Mouse (Mus musculus): Measurements from ENCODE around the gene Tmprss15. TPM values are rescaled to one million over a fixed set of nuclear protein-coding genes. Genes with fewer than 3 reads are reported as not detected.
A peak's percentile ranks its signal among the peaks of the same experiment; 100 is the strongest.

Gene Tmprss15
- polyA plus RNA-seq, 1 experiment from 2014 or later: not detected

GRCm38 (mm10) chr16:78934298-78934697 lies 156.6 kb downstream of the Tmprss15 start:
- no peaks in the 10 kb centered on the region for H3K27me3 ChIP-seq (ENCODE audit: control insufficient read depth, insufficient read depth, low read length)
- H3K27ac ChIP-seq (ENCODE audit: low read depth, low read length): no peak overlapping the region
- H3K4me1 ChIP-seq (ENCODE audit: control insufficient read depth, insufficient read depth, low read length): 0 out of 2 replicates have a peak, but pooled peaks cover 5% of the 10 kb centered on the region
- H3K9me3 ChIP-seq (ENCODE audit: control insufficient read depth, low read length): no peaks in the 10 kb centered on the region
- 87% methylated on average over 2 of the region's 2 CpGs for WGBS
- no peaks in the 10 kb centered on the region for H3K36me3 ChIP-seq (ENCODE audit: control insufficient read depth, insufficient read depth, low read length)
- H3K9ac ChIP-seq (replicated peaks; ENCODE audit: low read depth, low read length): no peak overlapping the region
- ATAC-seq (ENCODE audit: low read depth): no peak
- H3K4me2 ChIP-seq (ENCODE audit: low read depth, low read length): no peak overlapping the region
- H3K4me3 ChIP-seq (ENCODE audit: low read depth, low read length): no peak overlapping the region

GRCm38 (mm10) chr16:78931287-78932025 lies 159.4 kb downstream of the Tmprss15 start:
- H3K27me3 ChIP-seq (ENCODE audit: control insufficient read depth, insufficient read depth, low read length): no peaks in the 10 kb centered on the region
- peak; percentile 65 for ATAC-seq (ENCODE audit: low read depth)
- WGBS: 14% methylated on average over 16 of the region's 16 CpGs
- H3K4me1 ChIP-seq (ENCODE audit: control insufficient read depth, insufficient read depth, low read length): 0 out of 2 replicates have a peak, but pooled peaks cover 5% of the 10 kb centered on the region
- H3K4me3 ChIP-seq (ENCODE audit: low read depth, low read length): peak overlapping the region; percentile 47
- H3K9me3 ChIP-seq (ENCODE audit: control insufficient read depth, low read length): no peaks in the 10 kb centered on the region
- peak overlapping the region; percentile 52 for H3K9ac ChIP-seq (replicated peaks; ENCODE audit: low read depth, low read length)
- no peaks in the 10 kb centered on the region for H3K36me3 ChIP-seq (ENCODE audit: control insufficient read depth, insufficient read depth, low read length)
- H3K27ac ChIP-seq (ENCODE audit: low read depth, low read length): no peak overlapping the region
- peak overlapping the region; percentile 76 for H3K4me2 ChIP-seq (ENCODE audit: low read depth, low read length)

- Histone ChIP-seq H3K4me1 (ENCODE audit: control insufficient read depth, insufficient read depth, low read length) (0 out of 2 replicates have a peak, but pooled peaks cover 5% of the 10 kb centered on the region), H3K4me2 (ENCODE audit: low read depth, low read length) (peak within 1 kb of the TSS; percentile 76), H3K27ac (ENCODE audit: low read depth, low read length) (no peak within 1 kb of the TSS), H3K9ac (replicated peaks; ENCODE audit: low read depth, low read length) (peak within 1 kb of the TSS; percentile 52), H3K9me3 (ENCODE audit: control insufficient read depth, low read length) (no peaks in the 10 kb centered on the region), H3K27me3 (ENCODE audit: control insufficient read depth, insufficient read depth, low read length) (no peaks in the 10 kb centered on the region), H3K4me3 (ENCODE audit: low read depth, low read length) (peak within 1 kb of the TSS; percentile 47), H3K36me3 (ENCODE audit: control insufficient read depth, insufficient read depth, low read length) (no peaks in the 10 kb centered on the region)
- WGBS: 10% methylated on average over 19 of the region's 19 CpGs
- peak; percentile 88 for ATAC-seq (ENCODE audit: low read depth)
Observed at GRCm38 (mm10) chr16:78930382-78931286, 160.3 kb downstream of the Tmprss15 start, which contains the start of gene Chodl. TSS of gene Chodl (plus strand) at chr16:78930948.

- WGBS: 75% methylated on average over 5 of the region's 5 CpGs
- Histone ChIP-seq H3K9ac (replicated peaks; ENCODE audit: low read depth, low read length) (no peak overlapping the region), H3K4me2 (ENCODE audit: low read depth, low read length) (no peak overlapping the region), H3K4me1 (ENCODE audit: control insufficient read depth, insufficient read depth, low read length) (no peaks in the 10 kb centered on the region), H3K36me3 (ENCODE audit: control insufficient read depth, insufficient read depth, low read length) (no peaks in the 10 kb centered on the region), H3K27ac (ENCODE audit: low read depth, low read length) (no peak overlapping the region), H3K27me3 (ENCODE audit: control insufficient read depth, insufficient read depth, low read length) (no peaks in the 10 kb centered on the region), H3K4me3 (ENCODE audit: low read depth, low read length) (no peak overlapping the region), H3K9me3 (ENCODE audit: control insufficient read depth, low read length) (no peaks in the 10 kb centered on the region)
- no peak for ATAC-seq (ENCODE audit: low read depth)
Observed at GRCm38 (mm10) chr16:78922644-78923043, 168.3 kb downstream of the Tmprss15 start.

Other genes starting within 250 kb of the Tmprss15 start
- gene Chodl, start 160.1 kb downstream of the Tmprss15 start, polyA plus RNA-seq (2014; fragmentation: Nextera tagmentation; extraction: Ambion mirVana): 41.7 and 47.2 TPM in 2 replicates